Mouse (Mus musculus): Measurements from ENCODE around the gene Tle3. TPM values are rescaled to one million over a fixed set of nuclear protein-coding genes. Genes with fewer than 3 reads are reported as not detected.
A peak's percentile ranks its signal among the peaks of the same experiment; 100 is the strongest.

Tle3 gene
- polyA plus RNA-seq, 1 experiment from 2014 or later = 36.0 TPM

- peak overlapping the region; percentile 85 for H3K4me2 ChIP-seq (replicated peaks)
- H3K36me3 ChIP-seq = peaks cover 26% of the 10 kb centered on the region; the same call in 1 of the 2 replicates
- peaks cover 87% of the 10 kb centered on the region for H3K4me1 ChIP-seq
Measured at GRCm38 (mm10) chr9:61377706-61378479, 5.7 kb downstream of the Tle3 start.

DNA sequence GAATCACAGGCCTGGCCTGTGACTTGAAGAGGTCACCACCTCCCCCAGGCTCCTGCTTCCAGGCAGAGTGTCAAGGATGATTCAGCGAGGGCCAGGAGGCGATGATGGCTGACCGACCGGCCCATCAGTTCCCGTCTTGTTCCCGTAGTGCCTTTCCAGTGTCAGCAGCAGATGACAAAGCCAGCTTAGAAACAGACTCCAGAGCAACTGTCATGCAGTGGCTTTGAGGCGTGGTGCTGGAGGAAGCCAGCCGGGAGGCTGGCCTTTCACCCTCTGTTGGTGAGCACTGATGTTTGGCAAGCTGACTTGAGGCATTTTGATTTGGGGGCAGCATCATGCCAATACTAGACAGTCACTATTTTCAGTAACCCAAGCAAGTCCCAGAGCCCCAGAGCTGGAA is 6.3 kb downstream of the Tle3 start:
- no peak overlapping the region for H3K4me3 ChIP-seq (replicated peaks)
- WGBS = 39% methylated on average over 8 of the region's 8 CpGs
- no peak overlapping the region for H3K4me2 ChIP-seq (replicated peaks)
- peaks cover 93% of the 10 kb centered on the region for H3K4me1 ChIP-seq
- H3K27me3 ChIP-seq = no peaks in the 10 kb centered on the region
- no peak overlapping the region for H3K9ac ChIP-seq
- ATAC-seq (ENCODE audit: insufficient number of reproducible peaks, low FRiP score, low TSS enrichment, low read depth) = no peak
- peaks cover 26% of the 10 kb centered on the region; the same call in 1 of the 2 replicates for H3K36me3 ChIP-seq
- no peaks in the 10 kb centered on the region for H3K9me3 ChIP-seq (replicated peaks)
- H3K27ac ChIP-seq (replicated peaks) = no peak overlapping the region

More at GRCm38 (mm10) chr9:61377706-61378479, 5.7 kb downstream of the Tle3 start:
- Histone ChIP-seq H3K9ac (no peak overlapping the region), H3K9me3 (replicated peaks) (no peaks in the 10 kb centered on the region), H3K27me3 (no peaks in the 10 kb centered on the region), H3K27ac (replicated peaks) (peak overlapping the region; percentile 41; the same call in 1 of the 2 replicates), H3K4me3 (replicated peaks) (peak overlapping the region; percentile 24)
- WGBS = 39% methylated on average over 9 of the region's 9 CpGs
- no peak for ATAC-seq (ENCODE audit: insufficient number of reproducible peaks, low FRiP score, low TSS enrichment, low read depth)

DNA sequence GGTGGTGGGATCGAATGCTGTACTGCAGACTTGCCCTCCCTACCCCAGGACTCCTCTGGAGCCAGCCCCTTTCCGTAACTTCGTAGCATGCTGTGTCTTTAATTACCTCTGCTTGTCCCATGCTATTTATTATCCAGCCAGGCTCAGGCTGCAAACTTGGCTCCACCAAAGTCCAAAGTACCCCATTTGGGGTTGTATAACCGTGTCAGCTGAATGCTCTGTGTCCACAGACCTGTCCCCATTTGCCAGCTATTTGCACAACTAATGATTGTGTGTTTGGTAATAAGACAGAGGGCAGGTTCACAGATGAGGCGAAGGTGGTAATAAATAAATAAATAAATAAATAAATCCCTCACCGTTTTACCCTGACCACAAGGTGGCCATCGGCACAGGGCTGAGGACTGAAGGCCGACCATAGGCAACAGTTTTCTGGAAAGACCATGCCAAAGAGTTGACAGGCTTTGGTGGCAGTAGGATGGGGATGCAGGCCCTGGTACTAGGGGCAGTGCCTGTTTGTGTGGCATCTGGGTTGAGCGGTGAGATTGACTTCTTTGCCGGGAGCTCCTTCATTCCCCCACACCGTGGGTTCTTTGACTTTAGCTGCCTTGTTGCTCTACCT is 7.0 kb downstream of the Tle3 start:
- WGBS = 70% methylated on average over 11 of the region's 11 CpGs
- Histone ChIP-seq H3K4me1 (peaks cover 98% of the 10 kb centered on the region), H3K4me2 (replicated peaks) (no peak overlapping the region), H3K27me3 (no peaks in the 10 kb centered on the region), H3K9ac (no peak overlapping the region), H3K36me3 (peaks cover 26% of the 10 kb centered on the region; the same call in 1 of the 2 replicates), H3K4me3 (replicated peaks) (no peak overlapping the region), H3K9me3 (replicated peaks) (no peaks in the 10 kb centered on the region), H3K27ac (replicated peaks) (no peak overlapping the region)
- ATAC-seq (ENCODE audit: insufficient number of reproducible peaks, low FRiP score, low TSS enrichment, low read depth) = no peak

- Histone ChIP-seq H3K9me3 (replicated peaks) (no peaks in the 10 kb centered on the region), H3K27ac (replicated peaks) (0 out of 2 replicates have a peak overlapping the region, but pooled peaks have one; percentile 58), H3K27me3 (no peaks in the 10 kb centered on the region), H3K36me3 (peaks cover 26% of the 10 kb centered on the region; the same call in 1 of the 2 replicates), H3K4me1 (peaks cover 98% of the 10 kb centered on the region), H3K9ac (no peak overlapping the region), H3K4me2 (replicated peaks) (no peak overlapping the region), H3K4me3 (replicated peaks) (no peak overlapping the region)
- ATAC-seq (ENCODE audit: insufficient number of reproducible peaks, low FRiP score, low TSS enrichment, low read depth) = peak; percentile 61
- WGBS = 23% methylated on average over 18 of the region's 18 CpGs
Measured at GRCm38 (mm10) chr9:61380258-61381062, 8.3 kb downstream of the Tle3 start.

DNA sequence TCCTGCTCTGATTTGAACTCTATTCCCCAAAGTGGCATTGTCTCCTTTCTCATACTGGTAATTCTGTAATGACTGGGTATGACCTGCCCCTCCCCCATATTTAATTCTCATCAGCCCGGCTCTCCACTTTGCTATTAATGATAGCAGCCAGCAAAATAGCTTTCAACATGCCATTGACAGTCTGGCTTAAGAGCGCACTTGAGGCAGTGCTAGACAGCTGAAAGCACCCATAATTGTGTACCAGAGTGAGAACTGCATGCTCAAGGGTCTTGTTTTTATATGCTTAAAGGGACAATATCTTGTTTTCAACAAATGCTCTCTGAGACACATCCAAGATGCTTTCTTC is 8.9 kb downstream of the Tle3 start:
- Histone ChIP-seq H3K9me3 (replicated peaks) (no peaks in the 10 kb centered on the region), H3K4me2 (replicated peaks) (no peak overlapping the region), H3K9ac (no peak overlapping the region), H3K36me3 (peaks cover 26% of the 10 kb centered on the region; the same call in 1 of the 2 replicates), H3K27ac (replicated peaks) (no peak overlapping the region), H3K27me3 (no peaks in the 10 kb centered on the region), H3K4me1 (peaks cover 98% of the 10 kb centered on the region), H3K4me3 (replicated peaks) (no peak overlapping the region)
- no peak for ATAC-seq (ENCODE audit: insufficient number of reproducible peaks, low FRiP score, low TSS enrichment, low read depth)
- WGBS = 57% methylated on average over 2 of the region's 2 CpGs

DNA sequence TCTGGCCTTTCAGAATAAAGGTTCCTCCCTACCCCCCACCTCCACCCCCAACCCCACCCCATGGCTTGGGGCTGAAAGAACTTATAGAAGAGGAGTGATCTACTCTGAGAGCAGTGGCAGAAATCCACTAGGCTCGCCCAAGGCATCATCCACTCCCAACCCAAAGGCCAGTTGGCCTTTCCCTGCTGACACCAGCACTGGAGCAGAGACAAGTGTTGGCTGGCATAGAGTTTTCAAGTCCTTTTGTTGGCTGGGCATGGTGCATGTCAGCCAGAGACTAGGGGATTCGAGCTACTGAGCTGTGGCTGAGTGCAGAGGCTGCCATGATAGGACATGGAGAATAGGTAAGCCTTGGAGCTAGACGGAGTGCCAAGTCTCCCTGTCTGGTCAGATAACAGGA is 9.3 kb downstream of the Tle3 start:
- Histone ChIP-seq H3K27me3 (no peaks in the 10 kb centered on the region), H3K4me3 (replicated peaks) (no peak overlapping the region), H3K9me3 (replicated peaks) (no peaks in the 10 kb centered on the region), H3K4me1 (peaks cover 98% of the 10 kb centered on the region), H3K9ac (no peak overlapping the region), H3K27ac (replicated peaks) (no peak overlapping the region), H3K36me3 (peaks cover 27% of the 10 kb centered on the region; the same call in 1 of the 2 replicates), H3K4me2 (replicated peaks) (no peak overlapping the region)
- WGBS = 87% methylated on average over 3 of the region's 3 CpGs
- ATAC-seq (ENCODE audit: insufficient number of reproducible peaks, low FRiP score, low TSS enrichment, low read depth) = no peak

DNA sequence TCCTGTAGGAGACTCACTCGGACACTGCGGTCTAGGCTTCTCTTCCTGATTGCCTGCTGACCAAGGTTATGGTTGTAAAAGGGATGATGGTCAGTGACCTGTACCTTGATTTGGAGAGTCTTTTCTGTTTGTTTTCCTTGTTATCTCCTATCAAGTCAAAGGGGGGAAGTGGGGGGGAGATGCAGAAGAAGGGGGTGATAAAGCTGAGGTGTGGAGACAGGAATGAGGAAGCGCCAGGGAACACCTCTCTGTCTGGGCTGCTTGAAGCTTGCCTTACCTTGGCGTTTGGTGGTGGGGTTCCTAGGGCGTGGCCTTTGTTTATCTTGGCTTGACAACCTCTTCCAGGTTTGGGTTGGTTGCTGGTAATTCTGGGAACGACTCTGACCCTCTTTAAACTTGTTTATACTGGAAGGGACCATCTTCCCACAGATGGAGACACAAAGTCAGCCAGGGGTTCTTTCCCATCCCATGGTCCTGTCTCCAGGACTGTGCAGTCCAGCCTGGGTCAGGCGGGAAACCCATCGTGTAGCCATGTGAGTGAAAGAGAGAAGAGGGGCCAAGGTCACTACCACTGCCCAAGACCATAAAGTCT is 10.5 kb downstream of the Tle3 start:
- no peaks in the 10 kb centered on the region for H3K27me3 ChIP-seq
- H3K4me3 ChIP-seq (replicated peaks) = no peak overlapping the region
- H3K9ac ChIP-seq = no peak overlapping the region
- no peak overlapping the region for H3K4me2 ChIP-seq (replicated peaks)
- no peaks in the 10 kb centered on the region for H3K9me3 ChIP-seq (replicated peaks)
- H3K4me1 ChIP-seq = peaks cover 86% of the 10 kb centered on the region
- 70% methylated on average over 8 of the region's 8 CpGs for WGBS
- no peak overlapping the region; the same call in 1 of the 2 replicates for H3K27ac ChIP-seq (replicated peaks)
- no peak for ATAC-seq (ENCODE audit: insufficient number of reproducible peaks, low FRiP score, low TSS enrichment, low read depth)
- H3K36me3 ChIP-seq = peaks cover 37% of the 10 kb centered on the region; the same call in 1 of the 2 replicates

DNA sequence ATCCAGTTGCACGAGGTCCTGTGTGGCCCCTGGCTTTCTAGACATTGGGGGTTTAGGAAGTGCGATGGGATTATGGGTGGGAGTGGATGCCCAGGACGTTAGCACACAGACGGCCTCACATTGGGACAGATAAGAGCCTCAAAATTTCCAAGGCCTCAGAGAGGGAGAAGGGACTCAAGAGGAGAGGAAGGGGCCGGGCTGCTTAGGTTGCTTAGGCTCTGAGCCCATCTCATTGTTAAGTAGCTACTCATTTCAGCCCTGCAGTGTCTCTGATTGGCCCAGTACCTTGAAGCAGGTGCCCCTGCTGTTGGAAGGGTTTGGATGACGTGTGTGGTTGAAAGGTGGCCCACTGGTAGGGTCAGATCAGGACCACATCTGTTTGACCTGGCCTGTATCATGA is 11.9 kb downstream of the Tle3 start:
- Histone ChIP-seq H3K27me3 (no peaks in the 10 kb centered on the region), H3K9ac (no peak overlapping the region), H3K36me3 (peaks cover 40% of the 10 kb centered on the region; the same call in 1 of the 2 replicates), H3K4me2 (replicated peaks) (no peak overlapping the region), H3K4me3 (replicated peaks) (no peak overlapping the region), H3K9me3 (replicated peaks) (no peaks in the 10 kb centered on the region), H3K27ac (replicated peaks) (no peak overlapping the region), H3K4me1 (peaks cover 75% of the 10 kb centered on the region)
- 50% methylated on average over 6 of the region's 6 CpGs for WGBS
- ATAC-seq (ENCODE audit: insufficient number of reproducible peaks, low FRiP score, low TSS enrichment, low read depth) = no peak

GRCm38 (mm10) chr9:61384646-61385443 is 12.7 kb downstream of the Tle3 start:
- no peak overlapping the region for H3K4me3 ChIP-seq (replicated peaks)
- no peak overlapping the region for H3K4me2 ChIP-seq (replicated peaks)
- H3K27me3 ChIP-seq = no peaks in the 10 kb centered on the region
- 38% methylated on average over 16 of the region's 16 CpGs for WGBS
- no peak overlapping the region for H3K9ac ChIP-seq
- H3K27ac ChIP-seq (replicated peaks) = no peak overlapping the region
- no peak for ATAC-seq (ENCODE audit: insufficient number of reproducible peaks, low FRiP score, low TSS enrichment, low read depth)
- no peaks in the 10 kb centered on the region for H3K9me3 ChIP-seq (replicated peaks)
- peaks cover 44% of the 10 kb centered on the region; the same call in 1 of the 2 replicates for H3K36me3 ChIP-seq
- peaks cover 73% of the 10 kb centered on the region for H3K4me1 ChIP-seq

DNA sequence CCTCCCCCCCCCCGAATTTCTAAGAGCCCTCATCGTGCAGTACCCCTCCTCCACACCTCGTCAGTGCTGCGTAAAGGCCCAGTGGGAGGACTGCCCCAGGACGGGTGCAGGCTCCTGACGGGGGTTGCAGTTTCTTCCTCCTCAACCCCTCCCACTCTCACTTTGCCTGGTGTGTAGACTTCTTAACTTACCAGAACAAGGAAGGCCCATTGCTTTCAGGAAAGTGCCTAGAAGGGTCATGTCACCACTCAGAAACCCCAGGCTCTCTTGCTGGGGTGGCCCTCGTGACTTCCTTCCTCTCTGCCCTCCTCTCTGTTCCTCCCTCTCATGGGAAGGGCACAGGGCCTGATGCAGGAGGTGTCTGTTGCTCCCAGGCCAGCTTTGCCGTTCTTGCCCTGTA is 13.6 kb downstream of the Tle3 start:
- Histone ChIP-seq H3K9ac (no peak overlapping the region), H3K9me3 (replicated peaks) (no peaks in the 10 kb centered on the region), H3K4me2 (replicated peaks) (no peak overlapping the region), H3K27me3 (no peaks in the 10 kb centered on the region), H3K4me1 (peaks cover 65% of the 10 kb centered on the region), H3K27ac (replicated peaks) (0 out of 2 replicates have a peak overlapping the region, but pooled peaks have one; percentile 7), H3K4me3 (replicated peaks) (no peak overlapping the region), H3K36me3 (peaks cover 44% of the 10 kb centered on the region; the same call in 1 of the 2 replicates)
- 37% methylated on average over 8 of the region's 8 CpGs for WGBS
- no peak for ATAC-seq (ENCODE audit: insufficient number of reproducible peaks, low FRiP score, low TSS enrichment, low read depth)

Measured in embryonic facial prominence, embryonic 15.5 days (tissue).